Mouse (Mus musculus) testis, postnatal 14 days (tissue): ENCODE data around the gene Ap5b1.
A peak's percentile ranks its signal among the peaks of the same experiment; 100 is the strongest.

ENCODE experiments used
- DNase-seq: peaks from one replicate; pipeline ENCODE4 v3.0.0; 2021; ENCODE audit warnings: low spot score

Ap5b1 gene

DNA sequence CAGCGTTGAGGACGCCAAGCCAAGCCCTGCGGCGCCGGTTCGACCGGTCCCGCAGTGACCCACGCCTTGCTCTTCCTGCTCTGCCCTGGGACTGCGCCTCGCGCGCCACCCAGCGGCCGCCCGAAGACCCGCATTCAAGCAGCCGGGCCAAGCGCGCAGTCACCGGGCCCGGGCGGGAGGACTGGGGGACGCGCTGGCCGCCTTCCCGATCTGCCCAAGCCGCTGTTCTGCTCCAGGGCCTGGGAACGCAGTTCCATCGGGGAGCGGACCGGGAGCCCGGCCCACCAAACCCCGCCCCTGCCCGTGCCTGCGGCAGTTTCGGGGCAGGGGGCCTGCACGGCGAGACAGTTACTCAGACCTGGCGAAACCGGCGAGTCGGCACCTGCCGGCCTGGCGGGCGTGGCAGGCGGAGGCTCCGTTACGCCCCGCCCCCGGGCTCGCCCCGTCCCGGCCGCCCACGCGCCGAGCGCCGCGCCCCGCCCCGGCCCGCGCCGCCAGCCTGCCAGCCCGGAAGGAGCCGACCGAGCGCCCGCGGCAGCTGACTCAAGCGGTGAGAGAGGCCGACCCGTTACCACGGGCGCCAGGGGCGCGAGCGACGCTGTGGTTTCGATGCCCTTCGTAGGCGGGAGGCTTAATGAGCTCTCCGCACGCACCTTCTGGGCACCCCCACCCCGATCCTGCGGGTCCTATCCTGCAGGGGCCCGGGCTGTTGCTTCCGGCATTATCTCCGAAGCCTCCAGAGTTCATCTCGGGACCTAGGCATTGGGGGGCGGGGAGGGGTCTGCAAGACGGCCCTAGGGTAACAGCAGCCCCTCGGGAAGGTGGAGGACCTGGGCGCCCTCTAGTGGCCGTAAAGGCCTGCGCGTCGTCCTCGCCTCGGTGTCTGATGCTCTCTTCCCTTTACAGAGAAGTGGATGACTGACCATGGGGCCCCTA is at the start of gene Ap5b1:
TSS of gene Ap5b1 (plus strand) at position 492 of the 936 bp plus-strand sequence.
- peak; percentile 87 for DNase-seq

DNA sequence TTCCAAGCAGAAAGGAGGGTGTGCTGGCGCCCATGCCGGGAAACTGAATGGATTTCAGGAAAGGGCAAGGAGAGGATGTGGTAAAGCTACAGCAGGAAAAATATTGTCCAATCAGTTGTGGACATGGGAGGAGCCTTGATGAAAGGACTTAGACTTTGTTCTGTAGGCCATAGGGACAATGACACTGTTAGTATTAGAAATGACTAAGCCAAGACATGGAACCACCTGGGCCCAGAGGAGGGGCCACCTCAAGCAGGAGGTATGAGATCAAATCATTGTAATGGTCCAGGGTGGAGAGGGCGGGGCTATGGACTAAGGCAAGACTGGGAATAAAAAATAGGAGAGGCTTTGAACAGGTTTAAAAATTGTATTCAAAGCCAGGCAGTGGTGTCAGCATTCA is 49.1 kb upstream of the Ap5b1 start:
- DNase-seq: no peak

DNA sequence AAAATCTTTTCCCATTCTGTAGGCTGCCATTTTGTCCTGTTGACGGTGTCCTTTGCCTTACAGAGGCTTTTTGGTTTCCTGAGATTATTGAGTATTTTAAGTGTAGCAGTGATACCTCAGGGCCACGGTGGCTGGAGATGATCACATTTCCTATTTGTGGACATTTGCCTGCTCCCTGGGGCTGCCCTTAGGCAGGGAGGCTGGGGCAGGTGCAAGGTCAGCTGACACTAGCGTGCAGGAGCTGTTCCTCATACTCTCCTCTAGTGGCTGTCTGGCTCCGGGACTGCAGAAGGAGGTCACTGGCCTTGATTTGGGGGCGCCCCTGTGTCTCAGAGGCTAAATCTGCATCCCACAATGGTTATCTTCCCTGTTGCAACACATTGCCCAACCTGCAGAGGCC is 42.6 kb upstream of the Ap5b1 start:
- DNase-seq: no peak

DNA sequence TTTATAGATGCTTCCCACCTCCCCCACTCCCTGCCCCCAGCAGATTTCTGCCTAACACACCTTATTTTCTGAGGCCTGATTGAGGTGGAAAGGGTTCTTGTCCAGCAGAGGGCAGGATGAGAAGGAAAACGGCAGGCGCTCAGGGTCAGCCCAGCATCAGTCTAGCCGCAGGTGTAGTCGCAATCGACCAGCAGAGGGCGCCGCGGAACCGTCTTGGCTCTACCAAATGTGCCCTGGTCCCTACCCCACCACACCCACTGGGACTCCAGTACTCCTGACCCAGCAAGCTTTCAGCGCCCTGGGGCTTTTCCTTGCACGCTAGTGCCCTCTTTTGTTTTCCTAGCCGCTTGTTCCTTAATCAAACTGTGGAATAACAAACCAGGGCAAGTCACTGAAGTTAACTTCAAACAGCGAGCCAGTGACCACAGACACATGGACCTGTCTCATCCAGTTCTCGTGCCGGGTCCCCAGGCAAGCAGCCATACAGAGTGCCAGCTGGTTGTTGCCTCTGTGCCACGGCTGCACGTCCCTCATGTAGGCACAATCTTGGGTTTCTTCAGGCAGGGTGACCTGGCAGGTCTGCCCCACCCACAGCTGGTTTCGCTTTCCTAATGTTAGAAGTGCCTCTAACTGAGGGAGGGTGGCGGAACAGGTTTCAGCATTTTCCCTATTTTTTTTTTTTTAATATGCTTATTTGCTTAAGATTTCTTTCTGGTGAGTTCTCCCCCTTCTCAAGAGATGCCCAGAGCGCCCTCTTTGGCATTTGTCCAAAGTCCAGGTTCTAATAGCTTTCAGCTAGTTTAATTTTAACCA is 38.3 kb upstream of the Ap5b1 start:
- DNase-seq: peak; percentile 89

DNA sequence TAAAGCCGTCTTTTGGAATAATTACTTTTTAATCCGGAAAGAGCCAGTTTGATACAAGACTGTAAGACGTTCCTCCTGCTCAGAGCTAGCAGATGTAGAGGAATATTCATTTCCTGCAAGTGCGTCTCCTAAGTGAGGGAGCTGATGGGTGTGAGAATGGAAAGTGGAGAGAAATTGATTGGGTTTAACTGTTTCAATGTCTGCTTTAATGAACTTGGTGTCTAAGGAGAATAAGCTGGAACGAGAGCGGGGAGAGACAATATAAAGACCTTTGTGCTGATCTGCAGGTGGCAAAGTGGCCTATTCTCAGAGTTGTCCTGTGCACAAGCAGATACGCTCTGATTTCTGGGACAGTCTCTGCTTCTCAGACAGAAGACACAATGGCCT is 37.7 kb upstream of the Ap5b1 start:
- no peak for DNase-seq

DNA sequence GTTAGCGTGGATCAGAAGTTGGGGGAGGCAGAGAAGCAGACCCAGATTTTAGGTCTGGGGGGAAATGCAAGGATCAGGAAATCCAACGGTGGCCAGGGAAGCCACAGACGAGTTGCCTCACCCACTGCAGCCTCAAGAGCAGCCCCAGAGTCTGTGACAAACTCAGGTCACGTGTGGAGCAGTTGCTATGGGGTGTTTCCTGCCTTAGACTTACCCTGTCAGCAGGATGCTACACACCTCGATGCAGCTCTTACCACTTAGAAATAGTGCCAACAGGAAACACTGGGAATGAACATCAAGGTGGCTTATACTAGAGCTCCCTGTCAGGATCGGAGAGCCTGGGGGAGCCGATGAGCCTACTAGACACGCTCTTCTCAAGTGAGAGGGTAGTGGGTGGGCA is 35.3 kb upstream of the Ap5b1 start:
- DNase-seq: no peak

DNA sequence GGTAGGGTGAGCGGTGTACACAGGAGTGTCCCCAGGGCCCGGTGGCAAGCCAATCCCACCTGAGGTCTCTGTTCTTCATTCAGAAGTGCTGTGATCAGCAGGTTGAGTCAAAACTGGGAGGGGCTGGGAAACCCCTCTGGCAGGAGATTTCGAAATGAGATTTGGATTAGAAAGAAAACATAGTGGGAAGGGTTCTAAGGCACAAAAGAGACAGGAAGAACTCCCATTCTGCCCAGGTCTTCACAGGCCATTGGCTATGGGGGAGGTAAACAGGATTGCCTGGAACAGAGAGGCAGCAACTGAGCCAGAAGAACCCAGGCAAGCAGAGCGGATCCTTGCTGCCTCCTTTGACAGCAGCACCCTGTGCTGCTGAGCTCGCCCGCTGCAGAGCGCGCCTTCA is 29.0 kb upstream of the Ap5b1 start:
- DNase-seq: no peak

DNA sequence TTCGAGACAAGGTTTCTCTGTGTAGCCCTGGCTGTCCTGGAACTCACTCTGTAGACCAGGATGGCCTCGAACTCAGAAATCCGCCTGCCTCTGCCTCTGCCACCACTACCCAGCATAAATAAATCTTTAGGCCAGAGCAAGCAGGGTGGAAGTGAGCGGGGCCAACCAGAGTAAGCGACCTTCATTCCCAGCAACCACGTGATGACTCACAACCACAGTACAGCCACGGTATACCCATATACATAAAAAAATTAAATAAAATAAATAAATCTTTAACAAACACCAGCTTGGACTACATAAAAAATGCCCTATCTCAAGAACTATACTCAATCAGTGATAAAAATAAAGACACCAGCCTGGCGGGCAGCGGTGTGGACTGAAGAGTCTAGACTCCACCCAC is 24.5 kb upstream of the Ap5b1 start:
- DNase-seq: no peak

DNA sequence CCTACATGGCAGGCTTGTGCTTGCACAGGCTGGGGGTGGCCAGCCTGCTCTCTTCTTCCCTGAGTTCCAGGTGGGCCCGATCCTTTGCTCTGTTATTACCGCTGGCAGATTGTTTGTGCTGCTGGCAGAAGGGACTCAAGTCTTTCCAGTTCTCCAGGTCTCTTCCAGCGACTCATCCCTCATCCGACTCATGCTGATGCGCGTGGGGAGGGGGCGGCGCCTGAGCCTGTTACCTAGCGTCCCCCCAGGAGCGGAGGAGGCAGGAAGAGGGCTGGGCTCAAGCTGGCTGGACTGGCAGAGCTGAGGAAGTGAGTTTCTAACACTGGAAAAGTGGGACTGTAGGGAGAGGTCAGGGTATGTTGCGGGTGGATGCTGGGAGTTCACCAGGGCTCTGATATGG is 23.8 kb upstream of the Ap5b1 start:
- DNase-seq: no peak

DNA sequence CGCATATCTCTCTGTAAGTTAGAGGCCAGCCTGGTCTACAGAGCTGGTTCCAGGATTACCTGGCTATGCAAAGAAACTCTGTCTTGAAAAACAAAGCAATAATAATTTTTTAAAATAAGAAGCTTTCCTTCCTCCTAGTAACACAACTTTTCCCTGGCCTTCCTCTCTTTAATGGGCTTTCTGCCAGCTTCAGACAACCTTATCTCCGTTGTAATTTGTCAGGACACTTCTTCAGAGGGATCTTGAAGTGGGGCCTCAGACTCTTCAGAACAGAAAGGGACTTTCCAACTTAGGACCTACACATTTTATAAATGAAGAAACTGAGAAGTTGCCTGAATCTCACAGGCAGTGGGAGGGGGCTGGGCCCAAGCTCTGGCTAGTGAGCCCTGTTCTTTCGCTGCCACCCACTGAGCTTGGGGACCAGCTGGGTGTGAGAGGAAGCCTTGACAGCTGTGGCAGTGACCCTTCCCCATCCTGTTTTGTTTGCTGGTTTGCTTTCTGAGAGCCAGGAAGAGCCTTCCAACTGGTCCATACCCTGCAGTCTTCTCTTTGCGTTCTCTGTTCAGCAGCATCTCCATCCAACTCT is 20.3 kb upstream of the Ap5b1 start:
- DNase-seq: no peak

DNA sequence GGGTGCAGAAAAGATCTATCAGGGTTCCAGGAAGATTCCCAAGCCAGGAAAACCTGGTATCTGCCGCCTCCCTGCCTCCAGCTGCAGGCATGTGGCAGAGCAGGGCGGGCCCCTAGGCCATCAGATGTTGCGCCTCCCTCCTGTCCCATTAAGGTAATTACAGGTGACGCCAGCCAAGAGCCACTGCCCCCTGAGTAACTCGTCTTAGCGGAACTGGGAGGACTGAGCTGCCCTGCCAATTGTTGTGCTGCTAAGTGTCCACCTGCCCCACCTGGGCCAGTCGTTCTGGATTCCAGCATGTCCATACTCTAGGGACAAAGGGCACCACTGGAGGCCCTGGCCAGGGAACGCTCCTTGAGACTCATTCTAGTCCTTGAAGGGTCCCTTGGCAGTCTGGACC is 14.0 kb upstream of the Ap5b1 start:
- no peak for DNase-seq

DNA sequence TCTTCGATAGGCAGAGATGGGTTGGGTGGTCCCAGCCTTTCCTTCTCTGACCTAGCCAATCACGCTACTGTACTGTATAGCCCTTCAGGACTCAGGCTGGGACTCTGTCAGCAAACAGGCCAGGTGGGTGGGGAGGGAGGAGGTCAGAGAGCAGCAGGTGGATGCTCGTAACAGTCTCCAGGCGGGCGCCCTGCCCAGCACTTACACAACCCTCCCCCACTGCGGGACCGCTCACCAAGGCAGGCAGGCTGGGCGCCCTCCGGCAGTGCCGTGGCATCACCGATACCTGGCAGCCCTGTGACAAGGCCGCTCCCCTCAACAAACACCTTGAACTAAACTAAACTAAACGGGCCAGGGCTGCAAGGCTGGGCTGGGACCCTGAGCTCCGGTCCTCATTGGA is 13.6 kb upstream of the Ap5b1 start:
- no peak for DNase-seq

DNA sequence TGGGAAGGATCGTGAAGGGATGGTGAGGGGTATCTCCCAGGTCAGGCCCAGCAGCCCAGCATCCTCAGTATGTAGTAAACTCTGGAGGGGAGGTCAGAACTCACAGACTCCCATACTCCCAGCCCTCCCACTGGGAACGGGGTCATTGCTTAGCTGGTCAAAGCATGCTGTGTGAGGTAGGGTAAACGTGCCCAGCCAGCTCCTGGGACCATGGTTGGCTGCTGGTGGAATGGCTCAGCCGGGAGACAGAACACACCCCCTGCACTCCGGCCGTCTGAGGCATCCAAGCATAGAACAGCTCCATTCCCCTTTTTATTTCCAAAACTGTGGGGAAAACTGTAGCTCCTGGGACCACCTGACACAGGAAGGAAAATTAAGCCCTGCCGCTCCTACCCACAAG is 9.7 kb upstream of the Ap5b1 start:
- DNase-seq: no peak

DNA sequence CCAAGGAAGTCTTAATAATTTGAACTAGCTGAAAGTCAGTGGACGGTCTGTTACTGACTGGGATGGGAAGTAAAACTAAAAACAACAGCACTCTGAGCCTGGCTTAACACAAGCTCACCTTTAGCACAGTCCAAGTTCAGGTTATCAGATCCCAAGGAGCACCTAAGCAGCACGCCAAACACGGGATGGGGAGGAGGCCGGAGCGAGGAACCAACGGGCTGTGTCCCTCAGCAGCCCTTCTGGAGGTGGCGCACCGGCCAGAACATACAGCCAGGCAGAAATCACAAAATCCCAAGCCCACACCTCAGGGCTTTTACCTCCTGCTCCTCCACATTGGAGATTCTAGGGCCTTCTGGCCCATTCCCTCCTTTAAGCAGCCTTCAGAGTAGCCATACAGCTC is 9.1 kb upstream of the Ap5b1 start:
- no peak for DNase-seq

DNA sequence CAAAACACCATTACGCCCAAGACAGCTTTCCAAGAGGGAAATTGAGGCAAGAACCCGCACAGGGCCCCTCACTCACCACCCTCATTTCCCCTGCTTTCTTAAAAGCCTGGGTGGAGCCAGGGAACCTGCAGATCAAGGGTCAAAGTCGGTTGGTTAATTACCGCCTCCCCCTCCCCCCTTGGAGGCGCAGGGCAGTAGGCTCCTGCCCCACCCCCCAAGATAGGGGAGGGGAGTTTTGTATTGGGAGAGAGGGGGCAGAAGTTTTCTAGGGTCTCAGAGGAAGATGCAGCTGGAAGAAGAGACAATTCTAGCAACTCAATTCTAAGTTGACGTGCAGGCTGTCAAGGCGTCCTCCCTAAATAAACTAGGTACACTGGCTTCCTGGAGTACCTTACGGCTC is 8.6 kb upstream of the Ap5b1 start:
- no peak for DNase-seq

DNA sequence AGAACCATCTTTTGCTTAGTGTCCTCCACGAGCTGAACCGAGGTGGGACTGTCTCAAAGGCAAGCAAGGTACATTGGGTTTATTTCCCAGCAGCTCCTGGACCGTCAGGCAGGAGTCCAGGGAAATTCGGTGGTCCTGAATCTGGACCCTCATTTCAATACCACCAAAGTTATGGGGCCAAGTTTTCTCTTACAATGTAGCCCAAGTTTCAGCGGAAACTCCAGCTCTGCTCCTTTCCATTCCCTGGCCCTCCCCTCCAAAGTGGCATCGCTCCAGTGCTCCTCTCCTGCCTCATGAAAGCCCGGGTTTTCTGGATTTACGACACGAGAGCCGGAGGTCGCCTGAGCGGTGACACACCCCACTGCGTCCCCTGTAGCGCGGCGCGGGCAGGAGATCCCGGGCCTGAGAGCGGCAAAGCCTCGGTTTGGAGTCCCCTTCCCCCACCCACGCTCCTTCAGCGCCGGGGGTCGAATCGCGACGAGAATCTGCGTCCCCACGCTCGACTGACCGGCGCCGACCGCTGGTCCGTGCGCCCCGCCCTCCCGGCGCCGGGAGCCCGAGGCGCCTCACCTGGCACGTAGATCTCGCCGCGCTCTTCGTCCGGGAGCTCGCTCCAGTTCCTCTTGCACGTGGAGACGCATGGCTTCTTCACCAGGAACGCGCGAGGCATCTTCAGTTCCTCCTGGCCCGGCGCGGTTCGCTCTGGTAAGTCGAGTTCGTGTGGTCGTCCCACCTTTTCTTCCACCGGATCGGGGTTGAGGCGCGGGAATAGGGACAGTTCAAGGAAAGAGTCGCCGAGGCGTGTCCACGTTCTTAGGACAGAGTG is 8.0 kb upstream of the Ap5b1 start:
- peak; percentile 43 for DNase-seq

DNA sequence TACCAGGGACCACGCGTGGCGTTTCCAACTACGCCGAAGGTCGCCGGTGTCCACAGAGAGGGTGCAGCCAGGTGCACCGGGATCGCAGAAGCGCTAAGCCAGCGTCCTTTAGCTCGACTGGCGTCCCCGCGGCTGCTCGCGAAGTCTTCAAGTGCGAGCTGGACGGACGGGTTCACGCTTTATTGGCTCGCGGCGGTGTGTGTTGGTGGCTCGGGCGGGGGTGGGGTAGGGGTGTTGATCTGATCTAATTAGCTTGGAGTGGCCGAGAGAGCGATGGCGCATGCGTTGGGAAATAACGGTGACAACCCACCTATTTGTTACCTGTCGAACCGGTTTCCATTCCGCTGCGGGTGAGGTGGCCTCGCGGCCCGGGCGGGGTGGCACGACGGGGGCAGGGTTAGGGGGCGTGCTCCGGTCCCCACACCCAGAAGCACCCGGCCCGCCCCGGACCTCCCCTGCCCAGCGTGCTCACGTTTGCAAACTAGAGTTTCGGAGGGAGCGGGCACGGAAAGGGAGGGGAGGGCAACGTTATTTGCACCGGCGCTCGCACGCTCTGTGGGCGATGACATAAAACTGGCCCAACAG is 7.3 kb upstream of the Ap5b1 start, which contains the start of gene Ovol1:
TSS of gene Ovol1 (minus strand) at position 190 of the 585 bp plus-strand sequence.
- DNase-seq: peak; percentile 31

DNA sequence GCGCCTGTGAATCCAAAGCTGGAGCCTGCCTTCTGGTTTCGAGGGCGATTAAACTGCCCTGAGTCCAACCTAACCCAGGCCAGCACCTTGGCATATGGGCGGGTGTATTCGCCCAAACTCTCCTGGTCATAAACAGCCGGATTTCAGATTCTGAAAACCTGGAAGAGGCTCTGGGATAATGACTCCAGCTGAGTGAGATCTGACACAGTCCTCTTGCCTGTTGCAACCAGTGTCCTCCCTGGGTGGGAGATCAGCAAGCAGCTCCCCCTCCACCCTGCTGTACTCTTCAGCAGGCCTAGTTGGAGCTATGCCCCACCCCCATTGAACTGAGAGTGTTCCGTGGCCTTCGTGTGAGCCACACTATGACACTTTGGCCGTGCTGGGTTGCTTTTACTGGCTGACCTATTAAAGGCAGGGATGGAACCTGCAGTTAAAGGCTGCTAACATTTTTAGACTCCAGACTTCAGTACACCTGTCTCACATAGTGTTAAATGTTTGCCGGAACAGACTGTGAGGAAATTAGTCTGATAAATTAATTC is 6.5 kb upstream of the Ap5b1 start:
- no peak for DNase-seq

DNA sequence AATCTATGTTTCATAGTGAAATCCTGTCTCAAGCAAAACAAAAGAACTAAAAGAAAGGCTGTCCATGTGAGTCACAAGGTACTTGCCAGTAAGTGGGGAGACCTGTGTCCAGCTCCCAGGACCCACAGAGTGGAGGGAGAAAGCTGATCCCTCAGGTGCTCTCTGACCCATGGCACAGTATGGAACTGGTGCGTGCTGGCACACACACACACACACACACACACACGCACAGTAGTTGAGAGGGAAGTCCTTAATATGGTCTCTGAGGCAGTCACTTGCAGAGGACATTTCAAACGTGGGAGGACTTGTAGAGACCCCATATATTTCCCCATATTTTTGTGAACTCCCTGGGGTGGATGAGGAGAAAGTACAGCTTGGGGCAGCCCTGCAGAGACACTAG is 5.9 kb upstream of the Ap5b1 start:
- no peak for DNase-seq

DNA sequence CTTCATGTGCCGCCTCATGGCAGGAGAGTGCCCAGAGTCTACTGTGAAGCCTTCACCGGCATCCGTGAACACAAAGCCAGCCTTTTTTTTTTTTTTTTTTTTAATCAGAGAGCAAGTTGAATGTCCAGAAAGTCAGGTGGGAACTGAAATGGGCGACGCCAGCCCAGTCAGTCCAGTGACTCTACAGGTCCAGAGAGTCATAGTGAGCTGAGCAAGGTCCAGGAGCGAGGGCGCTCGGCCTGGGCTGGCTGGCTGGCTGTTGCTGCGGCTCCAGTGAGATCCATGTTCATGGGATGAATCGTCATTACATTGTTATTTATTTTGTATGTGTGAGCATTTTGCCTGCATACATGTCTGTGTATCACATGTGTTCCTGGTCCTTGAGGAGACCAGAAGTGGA is 5.0 kb upstream of the Ap5b1 start:
- DNase-seq: no peak

DNA sequence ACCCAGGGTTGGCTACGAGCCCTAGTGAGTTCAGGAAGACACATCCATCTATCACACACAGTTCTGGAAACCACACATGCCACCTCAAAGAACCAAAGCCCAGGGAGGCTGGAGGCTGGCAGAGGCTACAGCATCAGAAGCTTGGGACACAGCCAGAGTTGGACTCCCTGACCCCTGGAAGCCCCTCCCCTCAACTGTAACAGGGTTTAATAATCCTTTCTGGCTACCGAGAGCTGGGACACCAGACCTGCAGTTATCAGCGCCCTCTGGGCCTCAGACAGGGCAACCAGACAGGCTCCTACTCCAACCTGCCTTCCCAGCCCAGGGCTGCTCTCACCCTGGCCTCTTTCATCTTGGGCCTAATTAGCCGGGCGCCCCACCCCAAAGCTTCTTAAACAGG is 1.5 kb upstream of the Ap5b1 start:
- no peak for DNase-seq
